Mouse (Mus musculus) heart, adult 2 months (tissue): ENCODE measurements around the gene Pkmyt1. TPM values are rescaled to one million over a fixed set of nuclear protein-coding genes. Genes with fewer than 3 reads are reported as not detected.
"Not testable (repeated sequence)": the region's sequence is repeated elsewhere in the genome, so short reads cannot be mapped to it uniquely, and the experiment has no call there.

ENCODE experiments used
- DNase-seq, 2 experiments: peaks; one replicate each; pipeline ENCODE4 v3.0.0; 2021
- H3K27ac ChIP-seq: fragments of 200-600 bp; 2 replicates; pipeline ENCODE4 v1.8.1; 2022
- H3K27me3 ChIP-seq: fragments of 200-500 bp; 2 replicates; pipeline ENCODE4 v1.6.1; 2012; ENCODE audit warnings: mild to moderate bottlenecking, low read length, inconsistent platforms, mixed read lengths; ENCODE audit not compliant: control insufficient read depth, insufficient read depth
- H3K36me3 ChIP-seq: fragments of 200-500 bp; 2 replicates; pipeline ENCODE4 v1.6.1; 2012; ENCODE audit warnings: low read length, inconsistent platforms; ENCODE audit not compliant: control insufficient read depth, insufficient read depth
- H3K4me1 ChIP-seq: fragments of 200-500 bp; 2 replicates; pipeline ENCODE4 v1.6.1; 2011; ENCODE audit warnings: low read length; ENCODE audit not compliant: control insufficient read depth, insufficient read depth
- H3K4me3 ChIP-seq: fragments of 200-600 bp; 2 replicates; pipeline ENCODE4 v1.8.1; 2022
- H3K79me2 ChIP-seq: fragments of 200-500 bp; replicated peaks from 2 replicates; pipeline ENCODE4 v1.6.1; 2012; ENCODE audit warnings: mild to moderate bottlenecking, inconsistent platforms, low read length, moderate library complexity, mixed read lengths; ENCODE audit not compliant: control insufficient read depth, insufficient read depth
- H3K9ac ChIP-seq: fragments of 200-500 bp; 2 replicates; pipeline ENCODE4 v1.6.1; 2012; ENCODE audit warnings: low read depth, mild to moderate bottlenecking, control low read depth, inconsistent platforms, low read length, mixed read lengths
- CTCF ChIP-seq: fragments of 200-600 bp; IDR thresholded peaks from 2 replicates; pipeline ENCODE4 v1.8.1; 2022; ENCODE audit warnings: antibody characterized with exemption, mild to moderate bottlenecking, moderate library complexity
- EP300 ChIP-seq: fragments of 200-500 bp; IDR thresholded peaks from 2 replicates; pipeline ENCODE4 v1.6.1; 2011; ENCODE audit warnings: low read depth, low read length, control low read depth; ENCODE audit not compliant: insufficient read depth
- POLR2A ChIP-seq: fragments of 200-500 bp; IDR thresholded peaks from 2 replicates; pipeline ENCODE4 v1.6.1; 2011; ENCODE audit warnings: mild to moderate bottlenecking, low read depth, low read length, control low read depth; ENCODE audit not compliant: insufficient read depth
- WGBS: fragments of 180-500 bp; shearing (Covaris S2); methylation state at CpG from one replicate; pipeline ENCODE4 v1.1.7; 2018; 5-methylcytosine and 5-hydroxymethylcytosine counted together
- intact Hi-C: fragments of 180-260 bp; cut with DNase I; formaldehyde crosslinking; loops from one replicate; pipeline ENCODE4 v1.15.1; 2025
- polyA plus RNA-seq: library from polyadenylated mRNA; depleted of rRNA; stranded (reverse); fragments of >200 nt; gene quantifications from 2 replicates; pipeline ENCODE4 v1.2.3, GENCODE M21; 2012
- total RNA-seq, 2 experiments: library from RNA; stranded (reverse); gene quantifications; 2 replicates each; pipeline ENCODE4 v1.2.3; 2021

Gene Pkmyt1
- total and polyA plus RNA-seq, 3 experiments = 1.2 to 5.6 (median 1.6) TPM

GRCm38 (mm10) chr17:23771284-23772218, 45.4 kb downstream of the Pkmyt1 start, which contains the start of gene Flywch1:
Gene Flywch1 (minus strand): TSS chr17:23771602.
- peak; percentile 98 to 99 for DNase-seq
- WGBS = 4% methylated on average over 58 of the region's 58 CpGs
- intact Hi-C loops = loop anchor here (2.0 to 5.0 kb wide), 4 partner anchors 23 to 191 kb away; partner anchors contain the start of gene Elob
- Histone ChIP-seq H3K9ac (peak within 1 kb of the TSS; percentile 95), H3K4me1 (peaks cover 1% of the 10 kb centered on the region; the same call in 1 of the 2 replicates), H3K27me3 (no peaks in the 10 kb centered on the region), H3K27ac (peak within 1 kb of the TSS; percentile 98), H3K4me3 (peak within 1 kb of the TSS; percentile 86), H3K79me2 (no peaks in the 10 kb centered on the region), H3K36me3 (no peaks in the 10 kb centered on the region)
- TF ChIP-seq EP300 (peak; percentile 77; the same call in 1 of the 2 replicates), POLR2A (no peak; the same call in 1 of the 2 replicates)

GRCm38 (mm10) chr17:23772219-23772556, 46.1 kb downstream of the Pkmyt1 start:
- not testable (repeated sequence) for H3K4me3 ChIP-seq, H3K4me1 ChIP-seq, H3K36me3 ChIP-seq, H3K9ac ChIP-seq, H3K27ac ChIP-seq, H3K27me3 ChIP-seq, DNase-seq, H3K79me2 ChIP-seq
- WGBS = 58% methylated on average over 2 of the region's 2 CpGs
- intact Hi-C loops = loop anchor here (5.0 kb wide), 1 partner anchor 190 kb away; no protein-coding TSS in a partner anchor

- H3K4me1 ChIP-seq = peaks cover 1% of the 10 kb centered on the region; the same call in 1 of the 2 replicates
- no peaks in the 10 kb centered on the region for H3K36me3 ChIP-seq
- TF ChIP-seq EP300 (no peak), CTCF (no peak), POLR2A (no peak)
- H3K79me2 ChIP-seq = no peaks in the 10 kb centered on the region
- DNase-seq = no peak
- no peak overlapping the region for H3K4me3 ChIP-seq
- 63% methylated on average over 6 of the region's 6 CpGs for WGBS
- intact Hi-C loops = loop anchor here (2.0 to 5.0 kb wide), 2 partner anchors 69 to 189 kb away; partner anchors contain the start of gene Prss32
- H3K27me3 ChIP-seq = no peaks in the 10 kb centered on the region
- H3K27ac ChIP-seq = no peak overlapping the region
- H3K9ac ChIP-seq = no peak overlapping the region
Measured at GRCm38 (mm10) chr17:23773676-23774075, 47.5 kb downstream of the Pkmyt1 start.

GRCm38 (mm10) chr17:23774090-23774489, 48.0 kb downstream of the Pkmyt1 start:
- 2% methylated on average over 12 of the region's 12 CpGs for WGBS
- H3K27ac ChIP-seq = no peak overlapping the region

GRCm38 (mm10) chr17:23776216-23776615, 50.1 kb downstream of the Pkmyt1 start:
- H3K36me3 ChIP-seq = no peaks in the 10 kb centered on the region
- H3K4me1 ChIP-seq = no peaks in the 10 kb centered on the region
- intact Hi-C loops = no loop called here
- H3K79me2 ChIP-seq = no peaks in the 10 kb centered on the region
- H3K4me3 ChIP-seq = no peak overlapping the region
- 83% methylated on average over 10 of the region's 10 CpGs for WGBS
- H3K9ac ChIP-seq = no peak overlapping the region
- H3K27ac ChIP-seq = no peak overlapping the region
- TF ChIP-seq CTCF = no peak
- TF ChIP-seq EP300 = no peak
- TF ChIP-seq POLR2A = no peak
- no peaks in the 10 kb centered on the region for H3K27me3 ChIP-seq
- no peak for DNase-seq

More at GRCm38 (mm10) chr17:23774090-23774489, 48.0 kb downstream of the Pkmyt1 start:
- no peaks in the 10 kb centered on the region for H3K27me3 ChIP-seq
- no peaks in the 10 kb centered on the region for H3K36me3 ChIP-seq
- DNase-seq = peak; percentile 85
- intact Hi-C loops = loop anchor here (2.0 to 5.0 kb wide), 2 partner anchors 69 to 188 kb away; partner anchors contain the start of gene Prss32
- no peak overlapping the region for H3K9ac ChIP-seq
- TF ChIP-seq CTCF (peak; percentile 90), POLR2A (no peak), EP300 (0 out of 2 replicates have a peak, but pooled peaks have one; percentile 63)
- no peak overlapping the region for H3K4me3 ChIP-seq
- peaks cover 1% of the 10 kb centered on the region; the same call in 1 of the 2 replicates for H3K4me1 ChIP-seq
- no peaks in the 10 kb centered on the region for H3K79me2 ChIP-seq

- intact Hi-C loops = no loop called here
- TF ChIP-seq CTCF (no peak), EP300 (no peak), POLR2A (no peak)
- Histone ChIP-seq H3K4me1 (no peaks in the 10 kb centered on the region), H3K27ac (no peak overlapping the region), H3K36me3 (no peaks in the 10 kb centered on the region), H3K27me3 (no peaks in the 10 kb centered on the region), H3K4me3 (no peak overlapping the region), H3K79me2 (no peaks in the 10 kb centered on the region), H3K9ac (no peak overlapping the region)
- WGBS = 43% methylated on average over 2 of the region's 2 CpGs
- no peak for DNase-seq
Measured at GRCm38 (mm10) chr17:23777141-23777540, 51.0 kb downstream of the Pkmyt1 start.
